Mouse (Mus musculus) G1E (cell line): ENCODE results near the gene Prss38. TPM values are rescaled to one million over a fixed set of nuclear protein-coding genes. Genes with fewer than 3 reads are reported as not detected.

Experiments used
- ATAC-seq: 2 replicates; pipeline ENCODE4 v1.8.0; 2016; ENCODE audit warnings: mild to moderate bottlenecking; ENCODE audit not compliant: insufficient number of reproducible peaks, poor library complexity, low FRiP score, severe bottlenecking; ENCODE audit errors: extremely low read depth
- DNase-seq: peaks from one replicate; pipeline ENCODE4 v3.0.0; 2012; ENCODE audit warnings: low spot score
- H3K27me3 ChIP-seq: 2 replicates; pipeline ENCODE4 v1.6.1; 2012; ENCODE audit warnings: mild to moderate bottlenecking, low read length, inconsistent platforms; ENCODE audit not compliant: insufficient read depth
- H3K36me3 ChIP-seq: replicated peaks from 2 replicates; pipeline ENCODE3; 2012; ENCODE audit warnings: mild to moderate bottlenecking, inconsistent platforms
- H3K4me1 ChIP-seq: 2 replicates; pipeline ENCODE4 v1.6.1; 2012; ENCODE audit warnings: low read depth, low read length, inconsistent platforms, mixed read lengths; ENCODE audit not compliant: insufficient read depth
- H3K4me3 ChIP-seq: 2 replicates; pipeline ENCODE4 v1.5.1; 2012; ENCODE audit warnings: low read depth, mild to moderate bottlenecking, inconsistent platforms, low read length, moderate library complexity, mixed read lengths
- H3K9me3 ChIP-seq: replicated peaks from 2 replicates; pipeline ENCODE4 v1.6.1; 2012; ENCODE audit warnings: inconsistent platforms
- CTCF ChIP-seq: IDR thresholded peaks from 2 replicates; pipeline ENCODE4 v1.5.1; 2012; ENCODE audit warnings: low read depth, low read length, inconsistent platforms, mixed read lengths
- GATA1 ChIP-seq: IDR thresholded peaks from 2 replicates; pipeline ENCODE4 v1.6.1; 2012; ENCODE audit warnings: borderline replicate concordance, low read length, inconsistent platforms, mixed read lengths
- GATA2 ChIP-seq: IDR thresholded peaks from 2 replicates; pipeline ENCODE4 v1.6.1; 2012; ENCODE audit warnings: low read depth, low read length, inconsistent platforms, borderline replicate concordance
- POLR2AphosphoS5 ChIP-seq: IDR thresholded peaks from 2 replicates; pipeline ENCODE4 v1.6.1; 2012; ENCODE audit warnings: low read depth, low read length, inconsistent platforms; ENCODE audit not compliant: insufficient replicate concordance
- TAL1 ChIP-seq: conservative IDR thresholded peaks from 2 replicates; pipeline ENCODE4 v1.6.1; 2012; ENCODE audit warnings: low read depth, low read length, inconsistent platforms, mixed read lengths
- polyA plus RNA-seq: library from polyadenylated mRNA; stranded (reverse); fragments of >175 nt; gene quantifications from 2 replicates; pipeline ENCODE4 v1.2.3, GENCODE M21; 2012
- total RNA-seq, 2 experiments: library from RNA; stranded (forward) in 1 of 2; stranded (reverse) in 1 of 2; fragments of 200-1000 nt in 1 of 2; fragments of >200 nt in 1 of 2; fragmentation: Nextera tagmentation in 1 of 2; gene quantifications; 2 replicates each; pipeline ENCODE4 v1.2.3; 2014 to 2017

The Prss38 gene
- total and polyA plus RNA-seq, 3 experiments, result 0.68 TPM; not detected in 2

GRCm38 (mm10) chr11:59393591-59393990, 18.1 kb upstream of the Prss38 start:
- Histone ChIP-seq H3K36me3 (no peaks in the 10 kb centered on the region), H3K4me1 (peaks cover 24% of the 10 kb centered on the region), H3K27me3 (peaks cover 47% of the 10 kb centered on the region), H3K9me3 (no peaks in the 10 kb centered on the region), H3K4me3 (no peak overlapping the region)
- TF ChIP-seq POLR2AphosphoS5, result no peak
- no peak for TF ChIP-seq CTCF
- no peak for TF ChIP-seq GATA2
- no peak for TF ChIP-seq TAL1
- TF ChIP-seq GATA1, result no peak
- DNase-seq, result no peak
- ATAC-seq, result no peak

GRCm38 (mm10) chr11:59392300-59392699, 16.8 kb upstream of the Prss38 start:
- Histone ChIP-seq H3K4me3 (no peak overlapping the region), H3K27me3 (peaks cover 45% of the 10 kb centered on the region)

GRCm38 (mm10) chr11:59390470-59390869, 15.0 kb upstream of the Prss38 start:
- H3K4me1 ChIP-seq, result no peaks in the 10 kb centered on the region
- no peak for ATAC-seq
- TF ChIP-seq POLR2AphosphoS5 (no peak), CTCF (no peak), GATA1 (no peak), GATA2 (no peak), TAL1 (no peak)
- no peaks in the 10 kb centered on the region for H3K36me3 ChIP-seq
- no peaks in the 10 kb centered on the region for H3K9me3 ChIP-seq
- peaks cover 41% of the 10 kb centered on the region for H3K27me3 ChIP-seq
- DNase-seq, result no peak
- no peak overlapping the region for H3K4me3 ChIP-seq

More at GRCm38 (mm10) chr11:59392300-59392699, 16.8 kb upstream of the Prss38 start:
- no peak for DNase-seq
- peaks cover 11% of the 10 kb centered on the region for H3K4me1 ChIP-seq
- TF ChIP-seq TAL1 (no peak), CTCF (no peak), GATA1 (no peak), POLR2AphosphoS5 (no peak), GATA2 (no peak)
- no peaks in the 10 kb centered on the region for H3K36me3 ChIP-seq
- ATAC-seq, result no peak
- no peaks in the 10 kb centered on the region for H3K9me3 ChIP-seq

- peaks cover 47% of the 10 kb centered on the region for H3K27me3 ChIP-seq
- H3K4me1 ChIP-seq, result no peaks in the 10 kb centered on the region
- no peak for ATAC-seq
Measured at GRCm38 (mm10) chr11:59389617-59390016, 14.2 kb upstream of the Prss38 start.

GRCm38 (mm10) chr11:59388806-59389205, 13.3 kb upstream of the Prss38 start:
- ATAC-seq (no peak), DNase-seq (no peak)
- H3K4me3 ChIP-seq, result no peak overlapping the region
- TF ChIP-seq GATA2 (no peak), TAL1 (no peak)
- no peaks in the 10 kb centered on the region for H3K9me3 ChIP-seq
- no peaks in the 10 kb centered on the region for H3K36me3 ChIP-seq
- H3K4me1 ChIP-seq, result no peaks in the 10 kb centered on the region; the same call in 1 of the 2 replicates
- peaks cover 54% of the 10 kb centered on the region for H3K27me3 ChIP-seq

More at GRCm38 (mm10) chr11:59389617-59390016, 14.2 kb upstream of the Prss38 start:
- TF ChIP-seq POLR2AphosphoS5, result no peak
- TF ChIP-seq GATA2, result no peak
- TF ChIP-seq TAL1, result no peak
- no peak for TF ChIP-seq GATA1
- TF ChIP-seq CTCF, result no peak
- Histone ChIP-seq H3K9me3 (no peaks in the 10 kb centered on the region), H3K4me3 (no peak overlapping the region), H3K36me3 (no peaks in the 10 kb centered on the region)
- no peak for DNase-seq

- H3K36me3 ChIP-seq, result no peaks in the 10 kb centered on the region
- no peak for TF ChIP-seq GATA2
- TF ChIP-seq GATA1, result no peak
- no peak for TF ChIP-seq CTCF
- TF ChIP-seq TAL1, result no peak
- no peak for TF ChIP-seq POLR2AphosphoS5
- H3K27me3 ChIP-seq, result peaks cover 48% of the 10 kb centered on the region
- H3K4me3 ChIP-seq, result no peak overlapping the region
- no peak for DNase-seq
- H3K9me3 ChIP-seq, result no peaks in the 10 kb centered on the region
- no peak for ATAC-seq
- no peaks in the 10 kb centered on the region; the same call in 1 of the 2 replicates for H3K4me1 ChIP-seq
Measured at GRCm38 (mm10) chr11:59387471-59387870, 12.0 kb upstream of the Prss38 start.

GRCm38 (mm10) chr11:59385123-59385522, 9.7 kb upstream of the Prss38 start:
- DNase-seq (no peak), ATAC-seq (no peak)
- TF ChIP-seq CTCF (no peak), GATA1 (no peak), GATA2 (no peak), POLR2AphosphoS5 (no peak), TAL1 (no peak)
- Histone ChIP-seq H3K27me3 (peaks cover 42% of the 10 kb centered on the region), H3K9me3 (no peaks in the 10 kb centered on the region), H3K36me3 (no peaks in the 10 kb centered on the region), H3K4me1 (no peaks in the 10 kb centered on the region; the same call in 1 of the 2 replicates), H3K4me3 (no peak overlapping the region)
